Mouse (Mus musculus) MEL (cell line): ENCODE measurements around the gene Cdca7.

ENCODE experiments used
- BHLHE40 ChIP-seq: IDR thresholded peaks from 2 replicates; pipeline ENCODE4 v1.6.1; 2012; ENCODE audit warnings: low read depth, mild to moderate bottlenecking, inconsistent platforms, low read length, improper control_type of control experiment, borderline replicate concordance
- CHD1 ChIP-seq: IDR thresholded peaks from 2 replicates; pipeline ENCODE4 v1.6.1; 2012; ENCODE audit warnings: low read depth, mild to moderate bottlenecking, inconsistent platforms, low read length, improper control_type of control experiment
- CTCF ChIP-seq, 3 experiments: IDR thresholded peaks in 2 of 3; conservative IDR thresholded peaks in 1 of 3; 2 replicates each; pipeline ENCODE4 v1.5.1; 2011 to 2012; ENCODE audit warnings: low read length in 3 of 3, low read depth in 2 of 3, mild to moderate bottlenecking in 2 of 3, improper control_type of control experiment in 1 of 3, inconsistent platforms in 1 of 3, mixed read lengths in 1 of 3, moderate library complexity in 1 of 3; ENCODE audit not compliant: control insufficient read depth in 1 of 3, insufficient read depth in 1 of 3, poor library complexity in 1 of 3, severe bottlenecking in 1 of 3
- E2F4 ChIP-seq: IDR thresholded peaks from 2 replicates; pipeline ENCODE4 v1.6.1; 2011; ENCODE audit warnings: low read depth, low read length, improper control_type of control experiment, borderline replicate concordance
- ELF1 ChIP-seq: IDR thresholded peaks from 2 replicates; pipeline ENCODE4 v1.6.1; 2014; ENCODE audit warnings: low read depth, mild to moderate bottlenecking, inconsistent platforms, low read length, improper control_type of control experiment, moderate library complexity
- EP300 ChIP-seq, 2 experiments: IDR thresholded peaks; 2 replicates each; pipeline ENCODE4 v1.6.1; 2011; ENCODE audit warnings: improper control_type of control experiment in 2 of 2, low read length in 2 of 2, low read depth in 1 of 2, mild to moderate bottlenecking in 1 of 2
- ETS1 ChIP-seq: IDR thresholded peaks from 2 replicates; pipeline ENCODE4 v1.6.1; 2012; ENCODE audit warnings: low read depth, mild to moderate bottlenecking, inconsistent platforms, low read length, improper control_type of control experiment, moderate library complexity
- GATA1 ChIP-seq: IDR thresholded peaks from 2 replicates; pipeline ENCODE4 v1.6.1; 2011; ENCODE audit warnings: low read depth, low read length, improper control_type of control experiment
- JUND ChIP-seq: IDR thresholded peaks from 2 replicates; pipeline ENCODE4 v1.6.1; 2011; ENCODE audit warnings: low read depth, mild to moderate bottlenecking, improper control_type of control experiment, low read length
- MEF2A ChIP-seq: IDR thresholded peaks from 2 replicates; pipeline ENCODE4 v1.6.1; 2014; ENCODE audit warnings: low read depth, mild to moderate bottlenecking, inconsistent platforms, low read length, improper control_type of control experiment; ENCODE audit not compliant: poor library complexity, insufficient replicate concordance, severe bottlenecking; ENCODE audit errors: extremely low read depth
- POLR2A ChIP-seq, 2 experiments: IDR thresholded peaks; 2 replicates each; pipeline ENCODE4 v1.6.1; 2011 to 2012; ENCODE audit warnings: low read length in 2 of 2, mild to moderate bottlenecking in 2 of 2, control low read depth in 1 of 2, improper control_type of control experiment in 1 of 2, low read depth in 1 of 2, moderate library complexity in 1 of 2; ENCODE audit not compliant: control insufficient read depth in 1 of 2, insufficient read depth in 1 of 2, poor library complexity in 1 of 2
- USF1 ChIP-seq: IDR thresholded peaks from 2 replicates; pipeline ENCODE4 v1.6.1; 2014; ENCODE audit warnings: low read depth, mild to moderate bottlenecking, inconsistent platforms, low read length, improper control_type of control experiment, moderate library complexity

DNA sequence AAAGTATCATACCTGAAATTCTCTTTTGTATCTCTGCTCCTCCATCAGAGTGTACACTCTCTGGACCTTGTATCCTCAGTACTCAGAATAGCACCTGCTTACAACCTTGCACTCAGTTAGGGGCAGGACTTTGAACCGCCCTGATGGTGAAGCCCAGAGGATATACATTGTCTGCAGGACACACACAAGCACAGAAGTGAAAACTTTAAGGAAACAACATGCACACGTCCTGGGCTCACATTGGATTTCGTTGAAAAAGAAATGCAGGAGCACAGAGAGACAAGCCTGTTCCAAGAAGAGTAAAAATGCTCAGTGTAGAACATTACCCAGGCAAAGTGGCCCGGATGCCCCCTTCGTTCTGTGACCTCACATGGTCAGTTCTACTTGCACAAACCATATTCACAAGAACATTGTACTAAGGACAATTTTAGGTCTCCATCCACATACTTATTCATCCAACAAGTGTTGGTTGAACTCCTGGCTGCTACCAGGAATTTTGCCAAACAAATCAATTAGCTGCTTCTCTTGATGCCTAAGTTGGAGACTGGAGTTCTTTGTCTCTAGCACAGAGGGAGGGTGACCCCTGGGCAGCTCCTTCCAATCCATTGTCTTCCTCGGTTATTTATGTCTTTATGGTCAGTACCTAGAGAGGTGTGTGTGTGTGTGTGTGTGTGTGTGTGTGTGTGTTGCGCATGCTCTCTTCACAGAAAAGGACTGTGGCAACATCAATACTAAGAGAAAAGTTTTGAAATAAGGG lies 1.2 kb upstream of the Cdca7 start:
- TF ChIP-seq EP300 (IDR thresholded peaks at IDR 0.05; ENCODE audit: low read depth in 1 of 2, low read length in 2 of 2) (no peak), POLR2A (IDR thresholded peaks at IDR 0.05; ENCODE audit: control insufficient read depth in 1 of 2, insufficient read depth in 1 of 2, low read depth in 1 of 2, low read length in 2 of 2, poor library complexity in 1 of 2) (no peak), MEF2A (no peak), CTCF (IDR thresholded peaks at IDR 0.05 in 2 of 3, conservative IDR thresholded peaks at IDR 0.05 in 1 of 3; ENCODE audit: control insufficient read depth in 1 of 3, insufficient read depth in 1 of 3, low read depth in 2 of 3, low read length in 3 of 3, poor library complexity in 1 of 3, severe bottlenecking in 1 of 3) (no peak), ETS1 (no peak), GATA1 (no peak), ELF1 (no peak), E2F4 (no peak), BHLHE40 (no peak), USF1 (no peak), JUND (no peak), CHD1 (no peak)
